Mouse (Mus musculus): Measurements from ENCODE around the gene Cntln.

The Cntln gene

GRCm38 (mm10) chr4:85054616-85055015 lies 170.5 kb downstream of the Cntln start:
- no peak for DNase-seq (ENCODE audit: low spot score)

DNA sequence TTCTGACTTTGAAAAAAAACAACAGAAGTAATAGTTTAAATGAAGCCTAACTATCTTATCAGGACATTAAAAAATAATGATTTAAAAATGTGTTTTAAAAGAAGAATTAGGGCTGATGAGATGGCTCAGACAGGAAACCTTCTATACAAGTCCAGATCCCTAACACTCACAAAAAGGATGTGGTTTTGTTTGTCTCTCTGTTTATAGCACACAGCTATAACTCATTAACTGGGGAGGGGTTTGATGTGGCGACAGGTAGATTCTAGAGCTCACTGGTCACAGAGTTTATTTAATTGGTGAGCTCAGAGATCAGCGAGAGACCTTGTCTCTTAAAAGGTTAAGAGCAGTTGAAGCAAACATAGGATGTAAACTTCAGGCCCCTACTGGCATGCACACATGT lies 175.5 kb downstream of the Cntln start:
- no peak for DNase-seq (ENCODE audit: low spot score)

GRCm38 (mm10) chr4:85061676-85062075 lies 177.6 kb downstream of the Cntln start:
- DNase-seq (ENCODE audit: low spot score), result no peak

DNA sequence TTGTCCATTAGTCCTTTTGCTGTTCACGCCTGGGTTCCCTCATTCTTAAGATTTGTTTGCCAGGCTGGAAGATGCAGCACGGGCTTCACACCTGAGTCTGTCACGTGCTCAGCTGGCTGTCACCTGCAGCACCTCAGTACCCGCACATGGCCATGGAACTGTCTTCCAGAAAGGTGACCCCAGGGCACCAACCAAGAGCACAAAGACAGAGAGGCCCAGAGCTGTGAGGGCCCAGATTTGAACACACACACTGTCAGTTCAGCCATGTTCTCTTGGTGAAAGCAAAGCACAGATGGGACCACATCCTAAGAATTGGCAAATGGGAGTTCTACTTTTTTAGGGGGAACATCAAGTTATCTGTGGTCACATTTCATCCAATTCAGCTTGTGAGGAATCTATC lies 211.9 kb downstream of the Cntln start:
- no peak for DNase-seq (ENCODE audit: low spot score)

DNA sequence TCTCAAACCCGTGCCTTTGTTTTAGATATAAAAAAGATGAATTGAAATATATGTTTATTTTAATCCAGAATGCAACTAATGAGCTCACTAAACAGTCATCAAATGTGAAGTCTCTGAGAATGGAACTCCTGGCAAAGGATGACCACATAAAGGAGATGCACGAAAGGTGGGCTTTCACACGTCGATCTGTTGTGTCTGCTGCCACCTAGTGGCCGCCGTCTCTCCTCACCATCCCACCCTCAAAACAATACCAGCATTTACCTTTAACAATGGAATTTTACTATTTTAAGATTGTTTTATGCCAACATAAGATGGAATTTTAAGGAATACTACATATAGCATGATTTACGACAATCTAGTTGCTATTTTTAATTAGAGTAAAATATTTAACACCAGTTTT lies 212.6 kb downstream of the Cntln start:
- peak; percentile 50 for DNase-seq (ENCODE audit: low spot score)

DNA sequence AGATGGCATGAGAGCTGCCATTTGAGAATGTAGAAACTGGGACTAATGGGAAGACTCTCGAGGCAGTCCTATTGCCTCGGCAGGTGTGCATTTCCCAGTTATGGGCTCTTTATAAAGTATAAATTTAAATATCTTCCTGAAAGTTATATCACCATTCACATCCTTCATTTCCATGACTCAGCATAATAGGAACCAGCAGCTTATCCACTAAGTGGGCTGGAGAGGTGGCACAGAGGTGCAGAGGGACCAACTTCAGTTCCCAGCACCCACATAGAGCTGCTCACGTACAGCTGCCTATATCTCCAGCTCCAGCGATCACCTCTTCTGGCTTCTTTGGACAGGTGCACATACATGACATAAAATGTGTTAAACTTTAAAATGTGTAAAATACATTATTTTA lies 218.1 kb downstream of the Cntln start:
- DNase-seq (ENCODE audit: low spot score), result no peak

DNA sequence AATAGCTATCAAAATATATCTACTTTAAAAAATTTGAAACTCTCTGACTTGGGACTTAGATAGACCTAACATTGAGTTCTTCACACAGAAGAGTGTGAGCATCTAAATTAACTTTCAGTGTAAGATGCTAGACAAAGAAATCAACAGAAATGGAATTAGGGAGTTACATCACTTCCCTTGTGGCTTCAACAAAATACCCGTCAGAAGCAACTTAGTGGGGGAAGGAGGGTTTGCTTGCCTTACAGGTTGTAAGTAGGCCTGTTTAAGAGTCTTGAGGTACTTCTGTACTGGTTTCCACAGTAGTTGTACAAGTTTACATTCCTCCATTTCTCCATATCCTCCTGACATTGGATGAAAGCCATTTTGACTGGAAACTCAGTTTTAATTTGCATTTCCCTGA lies 222.3 kb downstream of the Cntln start:
- no peak for DNase-seq (ENCODE audit: low spot score)

- no peak for DNase-seq (ENCODE audit: low spot score)
Measured at GRCm38 (mm10) chr4:85106961-85107360, 222.9 kb downstream of the Cntln start.

DNA sequence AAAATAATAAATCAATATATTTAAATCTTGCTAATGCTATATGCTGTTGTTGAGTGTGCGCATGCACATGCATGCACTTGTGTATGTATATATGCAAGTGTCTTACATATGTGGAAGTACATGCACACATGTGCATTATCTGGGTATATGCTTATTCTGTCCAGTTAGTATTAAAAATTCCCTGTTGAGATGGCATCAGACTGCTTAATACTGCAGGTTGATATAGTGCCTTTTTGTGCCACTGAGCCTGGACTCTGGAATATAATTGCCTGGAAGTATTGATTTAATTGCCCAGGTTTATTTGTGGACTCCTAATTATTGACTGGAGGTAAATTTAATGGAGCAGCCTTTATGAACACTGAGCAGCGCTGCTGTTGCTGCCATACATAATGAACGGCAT lies 236.2 kb downstream of the Cntln start:
- DNase-seq (ENCODE audit: low spot score), result no peak

- DNase-seq (ENCODE audit: low spot score), result no peak
Measured at GRCm38 (mm10) chr4:85149726-85150125, 265.6 kb downstream of the Cntln start.

- no peak for DNase-seq (ENCODE audit: low spot score)
Measured at GRCm38 (mm10) chr4:85151881-85152280, 267.8 kb downstream of the Cntln start.

- no peak for DNase-seq (ENCODE audit: low spot score)
Measured at GRCm38 (mm10) chr4:85154361-85154760, 270.3 kb downstream of the Cntln start.

DNA sequence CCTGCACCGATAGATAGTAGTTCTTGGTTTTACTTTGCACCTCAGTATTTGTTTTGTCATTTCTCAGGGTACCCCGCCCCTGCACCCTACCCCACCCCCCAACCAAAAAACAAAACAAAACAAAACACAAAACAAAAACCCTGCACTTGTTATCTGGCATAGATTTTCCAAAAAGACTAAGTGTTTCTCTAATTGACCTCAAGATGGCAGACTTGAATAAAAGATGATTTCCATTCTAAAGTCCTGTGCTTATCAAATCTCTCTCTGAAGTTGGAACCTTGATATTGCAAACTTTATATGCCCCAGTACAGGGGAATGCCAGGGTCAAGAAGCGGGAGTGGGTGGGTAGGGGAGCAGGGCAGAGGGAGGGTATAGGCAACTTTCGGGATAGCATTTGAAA lies 277.0 kb downstream of the Cntln start:
- no peak for DNase-seq (ENCODE audit: low spot score)

- peak; percentile 54 for DNase-seq (ENCODE audit: low spot score)
Measured at GRCm38 (mm10) chr4:85162468-85163312, 278.6 kb downstream of the Cntln start.

GRCm38 (mm10) chr4:85163313-85163615 lies 279.2 kb downstream of the Cntln start:
- DNase-seq (ENCODE audit: low spot score), result no peak

GRCm38 (mm10) chr4:85168001-85168400 lies 283.9 kb downstream of the Cntln start:
- no peak for DNase-seq (ENCODE audit: low spot score)

- no peak for DNase-seq (ENCODE audit: low spot score)
Measured at GRCm38 (mm10) chr4:85175466-85175865, 291.4 kb downstream of the Cntln start.

DNA sequence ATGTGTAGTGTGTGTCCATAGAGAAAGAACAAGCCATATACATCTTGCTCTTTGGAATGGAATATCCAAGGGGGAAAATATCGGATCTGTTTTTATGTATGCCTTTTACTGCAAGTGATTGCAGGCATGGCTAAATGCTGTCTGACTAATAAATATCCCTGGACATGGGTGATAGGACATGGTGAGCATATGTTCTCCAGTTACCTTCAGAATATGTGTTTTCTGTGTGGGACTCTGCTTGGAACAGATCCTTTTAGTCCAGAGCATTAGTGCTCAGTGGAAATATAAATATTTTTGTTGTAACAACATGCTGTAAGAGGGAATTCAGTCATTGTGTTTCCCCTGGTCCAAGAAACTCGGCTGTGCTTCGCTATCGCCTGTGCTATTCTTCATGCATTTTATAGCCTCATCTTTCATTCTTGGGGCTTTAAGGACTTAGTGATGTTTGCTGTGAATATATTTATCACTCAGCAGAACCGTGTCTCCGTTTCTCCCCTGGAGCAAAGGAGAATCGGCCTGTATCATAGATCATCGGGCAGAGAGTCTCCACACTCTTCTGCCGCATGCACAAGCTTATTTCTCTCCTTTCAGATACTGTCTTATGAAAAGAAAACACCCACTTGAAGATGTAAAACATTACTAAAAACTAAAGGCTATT lies 294.4 kb downstream of the Cntln start:
- DNase-seq (ENCODE audit: low spot score), result no peak

All from MN1 (cell line).